Mouse (Mus musculus) ES-E14 (cell line): ENCODE measurements around the gene Sf3b2. TPM values are rescaled to one million over a fixed set of nuclear protein-coding genes. Genes with fewer than 3 reads are reported as not detected.

Experiments
- DNase-seq: peaks from one replicate; pipeline ENCODE4 v3.0.0-alpha.2; 2013; ENCODE audit warnings: low read depth, low spot score
- H3K27ac ChIP-seq: 2 replicates; pipeline ENCODE4 v1.5.1; 2012; ENCODE audit warnings: low read depth, mild to moderate bottlenecking, low read length, moderate library complexity, mixed read lengths; ENCODE audit not compliant: poor library complexity, insufficient read depth, severe bottlenecking
- H3K36me3 ChIP-seq: 2 replicates; pipeline ENCODE4 v1.6.1; 2012; ENCODE audit warnings: mild to moderate bottlenecking, low read length, moderate library complexity, mixed read lengths; ENCODE audit not compliant: control insufficient read depth, poor library complexity, insufficient read depth, severe bottlenecking
- H3K4me1 ChIP-seq, 2 experiments: fragments of 150-350 bp in 1 of 2; sonication (generic) in 1 of 2; 2 replicates each; pipeline ENCODE4 v1.6.1; 2012; ENCODE audit warnings: low read length in 2 of 2, mild to moderate bottlenecking in 1 of 2, mixed read lengths in 1 of 2; ENCODE audit not compliant: control insufficient read depth in 2 of 2, insufficient read depth in 2 of 2, poor library complexity in 1 of 2
- H3K4me3 ChIP-seq, 2 experiments: fragments of 150-350 bp in 1 of 2; sonication (generic) in 1 of 2; 2 replicates each; pipeline ENCODE4 v1.5.1; 2012; ENCODE audit warnings: low read length in 2 of 2, low read depth in 1 of 2, mild to moderate bottlenecking in 1 of 2, mixed read lengths in 1 of 2; ENCODE audit not compliant: insufficient read depth in 1 of 2, poor library complexity in 1 of 2, severe bottlenecking in 1 of 2
- H3K9ac ChIP-seq: 2 replicates; pipeline ENCODE4 v1.6.1; 2012; ENCODE audit warnings: low read depth, mild to moderate bottlenecking, low read length, mixed read lengths; ENCODE audit not compliant: poor library complexity, insufficient read depth, severe bottlenecking
- H3K9me3 ChIP-seq: fragments of 150-350 bp; sonication (generic); 2 replicates; pipeline ENCODE4 v1.6.1; 2012; ENCODE audit warnings: low read depth, mild to moderate bottlenecking, low read length; ENCODE audit not compliant: control insufficient read depth, insufficient read depth
- CHD2 ChIP-seq: IDR thresholded peaks from 2 replicates; pipeline ENCODE4 v1.6.1; 2014; ENCODE audit warnings: mild to moderate bottlenecking, low read depth, low read length, inconsistent platforms
- HCFC1 ChIP-seq: IDR thresholded peaks from 2 replicates; pipeline ENCODE4 v1.6.1; 2012; ENCODE audit warnings: low read length, inconsistent platforms, borderline replicate concordance; ENCODE audit not compliant: insufficient read depth
- MAFK ChIP-seq: IDR thresholded peaks from 2 replicates; pipeline ENCODE4 v1.6.1; 2014; ENCODE audit warnings: mild to moderate bottlenecking, low read depth, low read length, inconsistent platforms; ENCODE audit not compliant: insufficient read depth
- ZC3H11A ChIP-seq: IDR thresholded peaks from 2 replicates; pipeline ENCODE4 v1.6.1; 2012; ENCODE audit warnings: low read depth, mild to moderate bottlenecking, inconsistent platforms, low read length, borderline replicate concordance
- ZNF384 ChIP-seq: IDR thresholded peaks from 2 replicates; pipeline ENCODE4 v1.6.1; 2012; ENCODE audit warnings: low read depth, low read length, inconsistent platforms
- in situ Hi-C, 2 experiments: fragments of 600-800 bp; cut with MboI; formaldehyde crosslinking; loops; one replicate each; pipeline ENCODE4 v1.15.1; 2025; ENCODE audit warnings: low sequenced_read_pairs in 2 of 2, inconsistent platforms in 1 of 2; ENCODE audit not compliant: unreplicated experiment in 2 of 2
- total RNA-seq: library from RNA; depleted of rRNA; stranded (reverse); fragments of 300-350 nt; gene quantifications from 2 replicates; pipeline ENCODE4 v1.2.3, GENCODE M21; 2012

The Sf3b2 gene
- total RNA-seq, 1 experiment, result 175 TPM

GRCm38 (mm10) chr19:5297903-5298800, 2.9 kb upstream of the Sf3b2 start, which contains the start of gene Gal3st3:
Gene Gal3st3, plus strand, starts transcription at chr19:5298331.
- in situ Hi-C loops, result no loop called here
- Histone ChIP-seq H3K36me3 (peaks cover 2% of the 10 kb centered on the region; the same call in 1 of the 2 replicates), H3K9ac (peak within 1 kb of the TSS; percentile 78), H3K9me3 (no peaks in the 10 kb centered on the region), H3K4me1 (peaks cover 1 to 14% of the 10 kb centered on the region in 2 experiments; a peak in 3 of 4 replicates), H3K4me3 (peak within 1 kb of the TSS; percentile 71 to 74), H3K27ac (no peak within 1 kb of the TSS)
- DNase-seq, result no peak
- TF ChIP-seq ZC3H11A (no peak), CHD2 (no peak), HCFC1 (no peak), MAFK (no peak), ZNF384 (no peak)

- Histone ChIP-seq H3K9me3 (no peaks in the 10 kb centered on the region), H3K36me3 (peaks cover 13% of the 10 kb centered on the region), H3K4me1 (peaks cover 1 to 10% of the 10 kb centered on the region in 2 experiments; a peak in 3 of 4 replicates), H3K27ac (no peak overlapping the region), H3K9ac (no peak overlapping the region), H3K4me3 (no peak overlapping the region)
- no peak for DNase-seq
- in situ Hi-C loops, result no loop called here
- no peak for TF ChIP-seq CHD2
- no peak for TF ChIP-seq ZC3H11A
- no peak for TF ChIP-seq MAFK
- no peak for TF ChIP-seq ZNF384
- TF ChIP-seq HCFC1, result no peak
Observed at GRCm38 (mm10) chr19:5296630-5297029, 1.4 kb upstream of the Sf3b2 start.

GRCm38 (mm10) chr19:5295736-5296075, 451 bp upstream of the Sf3b2 start:
- DNase-seq, result no peak
- Histone ChIP-seq H3K4me1 (peaks cover 1 to 10% of the 10 kb centered on the region in 2 experiments; a peak in 3 of 4 replicates), H3K4me3 (peak overlapping the region; percentile 76 to 82), H3K27ac (peak overlapping the region; percentile 46; the same call in 1 of the 2 replicates), H3K9ac (peak overlapping the region; percentile 84), H3K9me3 (no peaks in the 10 kb centered on the region), H3K36me3 (peaks cover 18% of the 10 kb centered on the region)
- in situ Hi-C loops, result no loop called here
- TF ChIP-seq HCFC1 (no peak), CHD2 (no peak), ZNF384 (no peak), MAFK (no peak)

- Histone ChIP-seq H3K36me3 (peaks cover 50% of the 10 kb centered on the region), H3K27ac (no peak overlapping the region), H3K9me3 (no peaks in the 10 kb centered on the region), H3K9ac (no peak overlapping the region), H3K4me3 (no peak overlapping the region), H3K4me1 (peaks cover 0 to 2% of the 10 kb centered on the region in 2 experiments; a peak in 1 of 4 replicates)
- DNase-seq, result no peak
- TF ChIP-seq ZC3H11A, result no peak
- TF ChIP-seq CHD2, result no peak
- TF ChIP-seq ZNF384, result no peak
- no peak for TF ChIP-seq MAFK
- TF ChIP-seq HCFC1, result no peak
- in situ Hi-C loops, result no loop called here
Observed at GRCm38 (mm10) chr19:5278381-5278780, 16.9 kb downstream of the Sf3b2 start.
